Mouse (Mus musculus): ENCODE measurements around the gene Slc25a25.
"Not testable (repeated sequence)": the region's sequence is repeated elsewhere in the genome, so short reads cannot be mapped to it uniquely, and the experiment has no call there.

Slc25a25 gene

GRCm38 (mm10) chr2:32450881-32451844 lies at the start of gene Slc25a25:
Slc25a25 (minus strand) TSS chr2:32451445.
- peak; percentile 94 for DNase-seq (ENCODE audit: low spot score)

- no peak for DNase-seq (ENCODE audit: low spot score)
These were observed 49.2 kb upstream of the Slc25a25 start for GRCm38 (mm10) chr2:32500461-32500860.

- DNase-seq (ENCODE audit: low spot score) = no peak
These were observed 48.1 kb upstream of the Slc25a25 start for GRCm38 (mm10) chr2:32499365-32499764.

- no peak for DNase-seq (ENCODE audit: low spot score)
These were observed 44.9 kb upstream of the Slc25a25 start for GRCm38 (mm10) chr2:32496190-32496589.

- DNase-seq (ENCODE audit: low spot score) = no peak
These were observed 44.0 kb upstream of the Slc25a25 start for GRCm38 (mm10) chr2:32495185-32495726.

- no peak for DNase-seq (ENCODE audit: low spot score)
These were observed 43.3 kb upstream of the Slc25a25 start for GRCm38 (mm10) chr2:32494522-32494921.

GRCm38 (mm10) chr2:32493301-32493701 lies 42.1 kb upstream of the Slc25a25 start:
- no peak for DNase-seq (ENCODE audit: low spot score)

- DNase-seq (ENCODE audit: low spot score) = no peak
These were observed 41.4 kb upstream of the Slc25a25 start for GRCm38 (mm10) chr2:32492661-32493060.

- DNase-seq (ENCODE audit: low spot score) = not testable (repeated sequence)
These were observed 39.5 kb upstream of the Slc25a25 start for GRCm38 (mm10) chr2:32490730-32491129.

GRCm38 (mm10) chr2:32488679-32489078 lies 37.4 kb upstream of the Slc25a25 start:
- DNase-seq (ENCODE audit: low spot score) = peak; percentile 59

GRCm38 (mm10) chr2:32487124-32487623 lies 35.9 kb upstream of the Slc25a25 start:
- peak; percentile 64 for DNase-seq (ENCODE audit: low spot score)

GRCm38 (mm10) chr2:32486155-32486554 lies 34.9 kb upstream of the Slc25a25 start:
- DNase-seq (ENCODE audit: low spot score) = no peak

- no peak for DNase-seq (ENCODE audit: low spot score)
These were observed 34.5 kb upstream of the Slc25a25 start for GRCm38 (mm10) chr2:32485751-32486150.

GRCm38 (mm10) chr2:32484933-32485332 lies 33.7 kb upstream of the Slc25a25 start:
- no peak for DNase-seq (ENCODE audit: low spot score)

GRCm38 (mm10) chr2:32483179-32483875 lies 32.1 kb upstream of the Slc25a25 start:
- no peak for DNase-seq (ENCODE audit: low spot score)

GRCm38 (mm10) chr2:32482351-32482750 lies 31.1 kb upstream of the Slc25a25 start:
- DNase-seq (ENCODE audit: low spot score) = no peak

GRCm38 (mm10) chr2:32475361-32475760 lies 24.1 kb upstream of the Slc25a25 start:
- DNase-seq (ENCODE audit: low spot score) = not testable (repeated sequence)

- no peak for DNase-seq (ENCODE audit: low spot score)
These were observed 20.4 kb upstream of the Slc25a25 start for GRCm38 (mm10) chr2:32471681-32472061.

- no peak for DNase-seq (ENCODE audit: low spot score)
These were observed 19.9 kb upstream of the Slc25a25 start for GRCm38 (mm10) chr2:32471001-32471680.

GRCm38 (mm10) chr2:32464212-32464891 lies 13.1 kb upstream of the Slc25a25 start:
- DNase-seq (ENCODE audit: low spot score) = no peak

- DNase-seq (ENCODE audit: low spot score) = no peak
These were observed 12.5 kb upstream of the Slc25a25 start for GRCm38 (mm10) chr2:32463773-32464172.
